Mouse (Mus musculus) frontal cortex, adult (tissue): ENCODE results near the gene Cfap58.

ENCODE experiments used
- ATAC-seq: cut with Nextera tagmentation; 2 replicates; pipeline ENCODE4 v1.9.2; 2017; ENCODE audit warnings: mild to moderate bottlenecking, moderate library complexity, mixed read lengths; ENCODE audit not compliant: low TSS enrichment

The Cfap58 gene

DNA sequence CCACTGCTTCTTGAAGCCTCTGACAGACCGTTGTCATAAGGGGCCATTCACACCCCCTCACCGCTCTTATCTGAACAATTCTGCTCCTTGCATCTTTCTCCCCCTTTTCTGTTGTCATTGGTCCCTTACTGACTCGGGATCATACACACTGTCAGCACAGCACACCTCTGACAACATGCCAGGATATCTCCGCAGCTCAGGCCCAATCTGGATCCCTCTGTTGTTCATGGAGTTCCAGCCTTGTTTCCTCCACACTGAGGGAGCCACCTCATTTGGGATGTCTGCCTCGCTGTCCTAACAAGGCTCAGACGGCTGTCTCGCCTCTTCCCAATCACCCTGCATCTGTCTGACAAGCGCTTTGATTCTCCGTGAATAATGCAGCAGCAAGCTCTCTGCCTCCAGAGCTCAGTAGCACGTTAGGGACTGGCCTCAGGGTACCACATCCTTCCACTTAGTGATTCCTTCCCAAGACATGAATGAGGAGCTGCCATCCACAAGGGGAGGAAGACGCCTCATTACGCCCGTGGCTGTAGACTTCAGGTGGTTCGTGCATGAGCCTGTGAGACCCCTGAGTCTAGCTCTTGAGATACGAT is 40.7 kb downstream of the Cfap58 start:
- no peak for ATAC-seq

GRCm38 (mm10) chr19:47979446-47979845 is 42.0 kb downstream of the Cfap58 start:
- no peak for ATAC-seq

GRCm38 (mm10) chr19:47980241-47980640 is 42.8 kb downstream of the Cfap58 start:
- ATAC-seq = no peak

DNA sequence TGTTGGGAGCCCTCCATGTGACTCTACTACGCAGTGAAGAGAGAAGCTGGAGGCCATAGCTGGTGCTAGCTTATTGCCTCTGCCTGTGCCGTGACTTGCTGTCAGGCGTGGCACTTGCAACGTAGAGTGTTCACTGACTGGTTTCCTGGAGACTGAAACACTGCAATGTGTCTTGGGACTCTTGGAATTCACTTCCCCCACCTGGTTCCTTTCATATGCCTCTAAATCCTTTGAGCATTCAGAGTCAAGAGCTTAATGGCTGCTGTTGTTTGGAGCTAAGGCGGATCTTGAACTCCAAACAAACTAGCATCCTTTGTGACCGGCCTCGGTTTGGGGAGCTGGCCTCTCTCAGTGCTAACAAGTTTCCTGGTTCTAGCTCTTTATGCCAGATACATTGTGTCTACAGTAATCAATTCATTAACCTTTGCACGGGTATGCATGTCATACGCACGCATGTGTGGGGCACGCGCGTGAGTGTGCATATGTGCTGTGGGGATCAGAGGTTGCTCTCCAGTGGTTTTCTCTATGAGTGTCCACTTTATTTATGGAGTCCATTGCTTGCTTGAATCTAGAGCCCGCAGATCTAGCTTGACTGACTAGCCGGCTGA is 48.2 kb downstream of the Cfap58 start:
- ATAC-seq = no peak

- ATAC-seq = no peak
These were observed 50.5 kb downstream of the Cfap58 start for GRCm38 (mm10) chr19:47987986-47988385.

DNA sequence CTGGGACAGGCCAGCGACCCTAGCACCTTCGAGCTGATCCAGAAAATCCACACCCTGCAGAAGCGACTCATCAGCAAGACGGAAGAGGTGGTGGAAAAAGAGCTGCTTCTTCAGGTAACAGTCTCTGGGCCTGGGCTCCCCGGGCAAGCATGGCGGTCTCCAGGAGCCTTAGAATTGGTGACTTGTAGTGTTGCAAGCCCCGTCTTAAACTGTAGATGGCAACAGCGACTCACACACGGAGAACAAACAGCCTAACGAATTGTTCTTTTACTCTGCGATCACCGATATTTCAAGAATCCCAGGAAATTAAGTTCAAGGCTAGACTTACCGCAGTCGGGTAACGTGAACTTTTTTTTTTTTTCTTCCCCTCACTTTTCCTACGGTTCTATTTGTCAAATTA is 51.0 kb downstream of the Cfap58 start:
- peak; percentile 97 for ATAC-seq

DNA sequence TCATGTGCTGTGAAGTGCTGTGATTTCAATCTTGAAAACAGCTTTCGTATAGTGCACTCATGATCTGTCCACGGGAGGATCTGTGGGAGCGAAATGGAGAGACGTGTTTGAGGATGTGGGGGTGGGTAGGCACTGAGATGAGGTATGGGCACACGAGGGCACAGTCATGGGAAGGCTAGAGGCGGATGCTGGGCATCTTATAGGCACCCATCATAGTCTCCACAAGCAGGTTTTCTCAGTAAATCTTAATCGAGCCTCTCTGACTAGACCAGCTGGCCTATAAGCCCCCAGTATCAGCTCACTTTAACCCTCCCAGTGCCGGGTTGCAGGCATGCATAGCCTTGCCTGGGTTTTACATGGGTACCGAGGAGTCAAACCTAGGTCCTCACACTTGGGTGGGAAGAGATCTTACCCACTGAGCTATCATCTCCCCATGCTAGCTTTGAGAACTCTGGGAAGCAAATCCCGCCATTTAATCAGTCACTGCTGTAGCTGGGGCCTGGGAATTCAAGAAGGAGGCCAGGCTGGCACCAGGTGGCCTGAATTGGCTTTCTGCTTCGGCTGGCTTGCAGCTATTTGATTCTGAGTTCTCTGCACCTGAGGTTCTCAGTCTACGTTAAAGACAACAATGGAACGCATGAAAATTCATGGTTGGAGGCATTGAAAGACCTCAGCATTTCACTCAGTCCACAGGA is 51.6 kb downstream of the Cfap58 start:
- ATAC-seq = peak; percentile 41; the same call in 1 of the 2 replicates

GRCm38 (mm10) chr19:47989575-47989891 is 52.1 kb downstream of the Cfap58 start:
- no peak for ATAC-seq

DNA sequence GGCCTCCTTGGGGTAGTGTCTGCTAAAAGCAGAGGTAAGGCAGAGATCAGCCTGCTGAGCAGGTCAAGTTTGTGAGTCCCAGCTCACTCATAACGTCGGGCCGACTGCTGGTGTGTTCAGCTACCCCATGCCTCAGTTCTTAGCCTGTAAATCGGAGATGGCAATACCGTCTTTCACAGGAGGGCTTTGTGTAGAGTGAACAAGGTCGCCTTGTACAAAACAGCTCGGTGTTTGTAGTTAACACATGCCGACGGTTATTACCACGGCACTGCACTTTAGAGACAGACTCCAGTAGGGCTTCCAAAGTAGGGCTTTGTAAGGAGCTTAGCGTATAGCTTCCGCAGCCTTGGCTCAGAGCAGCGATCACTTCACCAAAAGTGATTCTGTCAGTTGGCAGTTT is 63.8 kb downstream of the Cfap58 start:
- no peak for ATAC-seq

- no peak for ATAC-seq
These were observed 64.3 kb downstream of the Cfap58 start for GRCm38 (mm10) chr19:48001774-48002173.

DNA sequence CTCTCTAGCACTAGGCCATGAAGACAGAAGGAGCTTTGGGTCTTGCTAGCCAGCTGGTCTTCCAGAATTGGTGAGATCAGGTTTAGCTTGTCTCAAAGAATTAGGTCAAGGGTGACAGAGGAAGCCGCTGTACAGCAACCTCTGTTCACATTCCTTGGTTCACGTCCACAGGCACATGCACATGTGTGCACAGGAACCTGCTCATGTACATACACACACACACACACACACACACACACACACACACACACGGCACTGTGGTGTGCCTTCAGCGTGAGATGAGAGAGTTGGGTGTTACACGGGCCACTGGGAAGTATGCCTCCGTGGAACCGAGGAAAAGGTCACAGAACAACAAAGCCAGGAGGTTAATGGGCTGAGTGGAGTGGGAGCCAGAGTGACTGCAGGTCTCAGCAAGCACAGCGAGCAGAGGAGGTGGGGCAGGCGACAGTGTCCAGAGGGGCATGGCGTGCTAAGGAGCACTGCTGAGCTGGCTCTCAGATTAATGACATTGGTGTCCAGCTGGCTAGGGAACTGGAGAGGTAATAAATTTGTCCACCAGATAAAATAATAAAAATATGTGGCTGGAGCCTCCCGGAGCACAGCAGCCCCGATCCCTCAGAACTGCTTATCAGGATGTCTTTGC is 71.4 kb downstream of the Cfap58 start:
- no peak for ATAC-seq

- ATAC-seq = no peak
These were observed 72.3 kb downstream of the Cfap58 start for GRCm38 (mm10) chr19:48009586-48010331.

GRCm38 (mm10) chr19:48020103-48020502 is 82.6 kb downstream of the Cfap58 start:
- ATAC-seq = no peak

DNA sequence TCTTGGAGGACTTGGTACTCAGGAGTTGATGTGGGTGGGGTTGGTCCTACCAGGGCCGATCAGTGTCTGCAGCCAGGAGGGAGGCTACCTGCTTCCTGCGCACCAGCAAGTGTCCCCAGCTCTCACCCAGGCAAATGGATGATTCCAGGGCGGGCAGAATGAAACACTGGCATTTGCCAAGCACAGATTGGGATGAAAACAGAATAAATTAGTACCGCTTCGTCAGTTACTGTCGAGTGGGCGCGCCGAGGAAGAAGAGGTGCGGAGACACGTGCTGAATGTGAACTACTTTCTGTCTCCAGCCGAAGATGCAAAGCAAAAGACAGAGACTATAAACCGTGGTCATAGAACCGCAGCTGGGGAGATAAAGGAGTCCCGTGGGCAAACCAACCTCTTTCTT is 84.0 kb downstream of the Cfap58 start:
- peak; percentile 83 for ATAC-seq

DNA sequence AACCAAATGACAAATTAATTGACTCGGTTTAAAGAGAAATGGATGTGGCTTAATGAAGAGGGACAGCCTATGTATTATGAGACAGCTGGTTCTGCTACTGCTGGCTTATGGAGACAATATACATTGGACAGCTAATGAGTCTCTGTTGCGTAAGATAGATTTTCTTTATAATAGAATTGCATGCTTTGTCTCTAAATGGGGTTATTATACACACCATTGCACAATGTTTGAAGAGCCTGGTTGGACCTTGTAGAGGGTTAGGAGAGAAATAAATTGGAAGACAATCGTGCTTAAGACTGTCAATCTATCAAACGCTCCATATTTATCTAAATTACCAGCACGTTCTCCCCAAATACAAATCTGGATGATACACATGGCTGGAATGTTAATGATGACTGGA is 85.3 kb downstream of the Cfap58 start:
- ATAC-seq = no peak

- ATAC-seq = no peak
These were observed 86.3 kb downstream of the Cfap58 start for GRCm38 (mm10) chr19:48023726-48024125.

DNA sequence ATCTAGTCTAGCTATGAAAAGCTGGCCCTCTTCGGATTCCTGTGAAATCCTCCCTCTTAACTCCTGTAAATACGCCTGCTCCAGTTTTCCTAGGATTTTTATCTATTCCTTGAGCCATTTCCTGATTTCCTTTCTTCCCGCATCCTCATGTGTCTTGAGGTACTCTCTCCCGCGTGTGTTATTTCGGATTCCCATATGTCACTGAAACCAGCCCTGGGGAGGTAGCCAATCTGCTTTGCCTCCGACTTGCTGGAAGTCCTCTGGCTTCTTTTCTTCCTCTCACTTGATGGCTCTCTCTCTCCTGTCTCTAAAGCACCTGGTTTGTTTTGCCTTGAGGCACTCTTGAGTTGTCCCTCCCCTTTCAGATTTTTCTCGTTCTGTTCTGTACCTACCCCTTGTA is 87.9 kb downstream of the Cfap58 start:
- peak; percentile 84 for ATAC-seq

DNA sequence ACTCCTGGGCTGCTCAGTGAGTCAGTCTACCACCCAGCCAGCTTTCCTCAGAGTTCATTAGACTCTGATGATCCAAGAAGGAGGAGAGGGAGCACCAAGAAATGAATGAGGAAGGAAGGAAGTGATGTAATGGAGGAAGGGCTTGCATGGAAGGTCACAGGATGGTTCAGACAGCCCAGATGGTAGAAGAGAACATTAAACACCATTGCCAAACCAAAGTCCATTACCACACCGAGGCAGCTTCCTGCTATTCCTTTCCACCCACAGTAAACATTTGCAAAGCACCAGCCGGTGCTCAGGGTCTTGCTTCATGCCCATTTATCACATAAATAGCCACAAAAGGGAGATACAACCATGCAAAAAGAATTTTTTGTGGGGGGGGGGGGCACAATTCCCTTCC is 89.4 kb downstream of the Cfap58 start:
- ATAC-seq = no peak

GRCm38 (mm10) chr19:48039554-48039953 is 102.1 kb downstream of the Cfap58 start:
- ATAC-seq = peak; percentile 79

DNA sequence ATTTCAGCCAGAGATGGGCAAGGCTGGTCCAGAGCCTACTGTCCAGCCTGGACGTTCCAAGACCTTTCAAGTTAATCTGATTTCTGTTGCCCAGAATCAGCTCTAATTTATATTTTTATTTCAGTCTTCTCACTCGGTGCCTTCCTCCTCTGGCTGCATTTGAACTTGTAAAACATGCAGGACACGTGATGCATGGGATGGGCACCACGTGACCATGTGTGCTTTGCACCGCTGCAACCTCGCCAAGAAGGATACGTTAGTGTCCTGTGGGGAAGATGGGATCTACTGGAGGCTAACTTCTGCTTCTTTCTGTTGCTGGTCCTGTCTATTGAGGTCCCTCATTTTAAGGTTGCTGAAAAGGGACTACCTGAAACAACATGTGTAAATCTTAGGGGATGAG is 109.8 kb downstream of the Cfap58 start:
- no peak for ATAC-seq

DNA sequence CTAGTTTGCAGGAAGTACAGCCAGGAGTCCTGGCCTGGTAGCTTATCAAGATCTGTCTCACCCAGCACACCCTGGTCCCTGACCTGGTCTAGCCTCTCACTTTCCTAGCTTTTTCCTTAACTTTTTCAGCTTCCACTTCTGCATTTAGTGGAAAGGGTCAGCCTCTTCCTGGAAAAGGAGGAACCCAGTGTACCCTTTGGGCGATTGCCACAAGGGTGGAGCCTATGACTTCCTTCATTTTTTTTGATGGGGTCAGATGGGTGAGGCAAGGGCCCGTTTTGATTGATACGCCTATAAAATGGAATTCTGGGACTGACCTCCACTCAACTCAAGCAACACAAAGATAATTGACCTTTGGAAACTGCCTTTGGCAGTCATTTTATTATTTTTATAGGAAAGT is 111.9 kb downstream of the Cfap58 start:
- no peak for ATAC-seq

GRCm38 (mm10) chr19:48063289-48063688 is 125.8 kb downstream of the Cfap58 start:
- no peak for ATAC-seq
